Comparison of ENCODE assay signal across 11 mouse cellular contexts in the genomic region with DNA sequence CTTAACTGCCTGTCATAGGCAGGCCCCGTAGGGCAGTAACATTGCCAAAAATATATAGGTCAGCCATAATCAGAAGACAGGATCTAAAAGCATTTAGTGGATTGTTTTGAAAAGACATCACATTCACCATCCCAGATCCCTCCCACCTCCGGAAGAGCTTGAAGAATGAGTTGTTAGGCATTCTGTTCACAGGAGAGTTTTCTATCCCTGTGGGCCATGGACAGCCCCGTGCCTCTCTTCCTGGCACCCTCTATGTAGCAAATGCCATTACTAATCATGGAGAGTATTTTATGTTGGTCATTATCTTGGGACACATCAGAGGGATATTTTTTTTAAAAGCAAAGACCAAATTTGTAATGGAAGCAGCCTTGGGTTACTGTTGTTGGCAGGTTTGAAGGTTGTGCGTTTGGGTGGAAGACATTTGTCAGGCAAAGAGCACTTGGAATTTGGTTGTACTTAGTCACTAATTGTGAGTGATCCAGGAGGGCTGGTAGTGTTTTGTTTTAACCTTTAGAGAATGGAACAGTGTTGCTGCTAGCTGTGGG.
"Had no signal": no experiment of that assay in that cellular context is flagged by ENCODE, and none has a peak within 500 bp of the region (broad histone marks: within the 10 kb centered on the region; RNA-seq: fewer than 3 reads in every experiment).

No protein-coding gene starts in this region.

- DNase-seq: kidney, adult 9 months; kidney, postnatal 14 days; kidney, postnatal 4 days; layer of hippocampus, adult 9-11 months; liver; lung, adult 18-20 months; lung, postnatal 10 days; right cerebral cortex, adult 18-20 months; right cerebral cortex, postnatal 25 days; thymus, adult 18-20 months; thymus, postnatal 36 days had no signal
